Mouse (Mus musculus) gastrocnemius, postnatal 25 days (tissue): ENCODE data around the gene Zfp991. TPM values are rescaled to one million over a fixed set of nuclear protein-coding genes. Genes with fewer than 3 reads are reported as not detected.
"Not testable (repeated sequence)": the region's sequence is repeated elsewhere in the genome, so short reads cannot be mapped to it uniquely, and the experiment has no call there.

Source experiments
- DNase-seq: peaks from one replicate; pipeline ENCODE4 v3.0.0; 2022
- total RNA-seq, 2 experiments: library from RNA; stranded (reverse); gene quantifications; 1 replicate in 1 of 2; 2 replicates in 1 of 2; pipeline ENCODE4 v1.2.3; 2021

Gene Zfp991
- total RNA-seq, 2 experiments from 2014 or later: 1.5 to 2.7 TPM

DNA sequence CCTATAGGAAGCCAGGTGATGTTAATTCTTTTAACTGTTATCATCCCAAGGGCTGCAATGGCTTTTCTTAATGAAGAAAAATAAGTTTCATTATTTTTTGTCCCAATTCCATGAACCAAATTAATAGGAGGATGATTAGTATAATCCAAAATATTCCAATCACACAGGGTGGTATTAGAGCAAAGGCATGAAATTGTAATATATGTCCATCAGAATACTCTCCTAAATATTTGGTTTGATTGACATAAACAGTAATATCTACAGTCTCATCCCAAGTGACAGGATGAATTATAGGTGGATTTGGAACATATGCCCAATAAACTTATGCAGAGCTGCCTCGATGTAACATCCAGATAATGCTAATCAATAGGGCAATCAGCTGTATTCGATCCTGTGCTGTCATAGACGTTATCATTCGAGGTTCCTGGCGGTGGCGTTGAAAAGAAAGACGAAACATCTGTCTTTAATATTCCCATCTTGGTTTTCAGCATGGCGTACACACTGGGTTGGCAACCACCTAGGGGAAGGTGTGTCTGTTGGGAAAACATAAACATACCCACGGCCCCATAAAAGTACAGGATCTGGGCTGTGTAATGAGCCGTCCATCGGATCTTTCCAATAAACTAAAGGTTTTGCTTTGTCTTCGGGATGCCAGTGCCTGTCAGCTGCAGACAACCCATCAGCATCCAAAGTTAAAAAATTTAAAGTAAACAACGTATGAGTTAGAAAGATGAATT, 50.3 kb downstream of the Zfp991 start:
- DNase-seq: not testable (repeated sequence)

DNA sequence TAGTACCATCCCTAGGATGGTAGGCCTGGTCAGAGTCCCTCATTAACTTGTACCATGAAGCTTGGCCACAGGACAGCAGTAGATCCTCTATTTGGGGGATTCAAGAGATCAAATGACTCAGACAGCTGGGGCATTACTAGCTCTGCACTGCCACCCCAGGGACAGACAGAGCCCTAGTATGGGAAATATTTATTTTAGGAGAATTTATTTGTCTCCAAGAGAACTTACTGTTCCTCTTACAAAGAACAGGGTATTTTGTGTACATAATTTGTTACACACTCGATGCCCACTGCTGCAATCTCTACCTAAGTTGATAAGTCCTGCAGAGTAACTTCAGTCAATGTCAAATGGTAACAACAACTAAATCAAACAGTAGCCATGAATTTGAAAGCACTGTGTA, 55.0 kb downstream of the Zfp991 start:
- DNase-seq: not testable (repeated sequence)

DNA sequence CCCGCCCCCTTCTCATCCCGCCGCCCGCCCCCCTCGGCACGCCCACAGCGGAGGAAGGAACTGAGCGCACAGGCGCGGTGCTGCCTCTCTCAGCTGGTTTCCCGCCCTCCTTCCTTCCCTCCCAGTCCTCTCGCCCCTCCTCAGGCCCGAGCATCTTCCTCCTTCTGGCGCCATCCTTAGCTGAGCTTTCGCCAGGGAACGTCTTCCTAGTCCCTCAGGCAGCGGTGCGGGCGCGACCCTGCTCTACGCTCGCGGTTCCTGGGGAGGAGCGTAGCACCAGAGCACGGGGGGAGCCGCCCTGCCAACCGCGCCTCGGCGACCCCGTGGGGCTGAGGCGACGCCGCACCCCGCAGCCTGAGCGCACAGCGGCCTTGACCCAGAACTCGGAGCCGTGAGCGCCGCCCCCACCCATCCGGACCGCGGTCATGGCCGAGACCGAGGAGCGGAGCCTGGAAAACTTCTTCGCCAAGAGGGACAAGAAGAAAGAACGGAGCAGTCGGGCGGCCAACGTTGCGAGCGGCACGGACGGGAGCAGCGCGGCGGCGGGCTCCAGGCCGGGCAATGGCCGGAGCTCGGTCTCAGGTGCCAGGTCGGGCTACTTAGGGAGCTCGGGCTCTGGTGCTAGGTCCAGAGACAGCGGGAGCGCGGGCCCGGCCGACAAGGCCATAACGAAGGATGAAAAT, 55.6 kb downstream of the Zfp991 start:
- not testable (repeated sequence) for DNase-seq

DNA sequence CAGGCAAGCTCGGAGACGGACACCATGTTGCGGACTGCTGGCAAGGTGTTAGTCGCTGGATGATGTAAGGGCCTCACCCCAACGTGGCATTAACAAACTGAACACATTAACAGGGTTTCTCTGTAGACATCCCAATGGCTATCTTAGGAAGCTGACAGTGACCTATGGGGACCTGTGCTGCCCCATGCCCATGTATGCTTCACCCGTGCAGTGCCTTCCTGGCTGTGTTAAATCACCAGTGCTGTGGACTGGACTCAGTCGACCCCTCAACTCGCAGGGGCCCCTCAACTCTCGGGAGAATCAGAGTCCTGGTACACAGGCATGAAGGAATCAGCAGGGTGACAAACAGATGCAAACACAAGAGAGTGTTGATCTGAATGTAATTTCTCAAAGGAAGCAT, 63.3 kb downstream of the Zfp991 start:
- peak; percentile 6 for DNase-seq

DNA sequence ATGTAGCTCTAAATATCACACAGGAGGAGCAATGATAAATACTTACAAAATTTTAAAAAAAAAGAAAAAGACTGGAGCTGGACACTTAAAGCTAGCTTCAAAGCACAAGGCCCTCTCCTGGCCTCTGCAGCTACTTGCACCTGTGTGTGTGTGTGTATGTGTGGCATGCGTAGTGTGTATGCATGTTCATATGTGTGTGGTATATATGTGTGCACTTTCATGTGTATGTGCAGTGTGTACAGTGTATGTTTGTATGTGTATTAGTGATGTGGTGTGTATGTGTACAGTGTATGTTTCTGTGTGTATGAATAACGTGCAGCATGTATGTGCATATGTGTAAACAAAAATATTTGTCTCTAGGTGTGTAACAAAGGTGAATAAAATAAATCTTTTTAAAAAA, 65.4 kb downstream of the Zfp991 start:
- not testable (repeated sequence) for DNase-seq

DNA sequence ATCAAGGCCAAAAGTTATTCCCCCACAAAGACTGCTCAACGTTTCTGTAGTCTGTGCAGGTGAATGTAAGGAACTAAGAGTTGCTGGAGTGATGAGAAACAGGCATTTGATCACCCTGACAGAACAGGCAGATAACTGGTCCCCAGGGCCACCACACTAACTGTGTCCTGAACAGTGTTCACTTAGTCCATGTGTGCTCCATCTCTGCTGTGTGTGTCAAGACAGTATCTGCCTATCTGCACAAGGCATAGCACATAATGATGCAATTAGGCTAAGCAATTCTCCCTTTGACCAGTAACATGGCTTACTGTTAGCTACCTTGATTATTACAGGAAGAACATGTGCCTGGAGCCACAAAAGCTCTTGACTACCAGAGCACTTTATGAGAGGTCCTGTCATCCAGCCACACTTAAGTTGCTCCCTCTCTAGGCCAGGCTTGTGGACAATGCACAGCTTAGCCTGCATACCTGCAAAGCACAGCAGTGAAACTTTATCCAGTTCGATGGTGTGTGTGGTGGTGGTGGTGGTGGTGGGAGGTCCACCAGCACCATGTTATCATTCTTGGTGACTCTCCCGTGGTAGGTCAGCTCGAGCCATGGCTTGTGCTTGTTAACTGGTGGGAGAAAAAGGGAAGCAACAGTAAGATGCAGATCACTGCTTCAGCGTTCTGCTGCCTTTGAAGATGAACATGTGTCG, 67.4 kb downstream of the Zfp991 start:
- DNase-seq: not testable (repeated sequence)

DNA sequence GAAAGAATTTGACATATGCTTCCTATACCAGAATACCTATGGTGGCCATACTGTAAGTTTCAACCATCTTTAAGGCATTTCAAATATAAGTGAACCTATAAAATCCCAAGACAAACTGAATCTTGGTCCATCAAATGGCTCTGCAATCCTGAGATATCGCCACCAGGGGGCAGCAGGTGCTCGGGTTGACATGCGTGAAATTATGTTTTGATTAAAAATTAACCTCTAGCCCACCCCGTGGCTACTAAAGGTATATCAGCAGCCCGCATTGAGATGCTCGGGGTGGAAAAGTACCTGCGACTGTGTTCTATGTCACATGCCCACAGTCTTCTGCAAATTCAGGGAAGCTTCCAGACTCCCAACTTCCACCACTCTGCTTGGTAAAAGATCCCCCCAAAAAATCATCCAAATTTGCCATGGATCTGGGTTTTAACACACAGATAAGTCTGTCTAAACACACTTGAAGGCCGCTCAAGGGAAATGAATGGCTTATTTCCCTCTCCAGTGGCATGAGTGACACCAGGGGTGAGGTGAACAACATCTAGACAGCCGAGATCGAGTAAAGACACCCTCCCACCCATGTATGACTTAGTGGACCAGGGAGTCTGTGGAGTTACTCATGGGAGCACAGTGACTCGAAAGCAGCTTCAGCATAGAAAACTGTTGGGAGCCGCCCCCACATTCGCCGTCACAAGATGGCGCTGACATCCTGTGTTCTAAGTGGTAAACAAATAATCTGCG, 70.3 kb downstream of the Zfp991 start:
- not testable (repeated sequence) for DNase-seq

DNA sequence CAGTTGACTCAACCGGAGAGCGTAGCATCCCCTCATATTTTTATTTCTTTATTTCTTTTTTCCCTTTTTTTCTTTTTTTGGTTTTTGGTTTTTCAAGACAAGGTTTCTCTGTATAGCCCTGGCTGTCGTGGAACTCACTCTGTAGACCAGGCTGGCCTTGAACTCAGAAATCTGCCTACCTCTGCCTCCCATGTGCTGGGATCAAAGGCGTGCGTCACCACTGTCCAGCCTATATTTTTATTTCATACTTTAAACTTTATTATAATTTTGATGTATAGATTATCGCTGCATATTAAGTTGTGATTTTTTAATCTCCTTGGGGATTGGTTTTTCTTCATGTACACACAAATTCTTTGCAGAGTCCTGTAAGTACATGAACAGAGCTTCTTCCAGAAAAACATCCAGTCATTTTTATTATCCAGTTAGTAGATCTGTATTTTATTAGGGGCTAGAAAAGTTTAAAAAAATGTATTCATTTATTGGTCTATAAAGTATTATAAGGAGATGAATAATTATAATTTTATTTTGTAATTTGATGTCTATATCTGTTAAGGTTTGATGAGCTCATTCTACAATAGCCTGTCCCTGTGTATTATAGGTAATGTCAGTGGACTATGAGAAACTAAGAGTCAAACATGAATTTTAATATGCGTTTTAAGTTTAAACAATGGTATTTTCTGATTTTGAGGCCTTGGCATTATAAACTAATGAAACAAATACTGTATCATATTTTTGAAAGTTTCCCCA, 80.5 kb downstream of the Zfp991 start:
- DNase-seq: not testable (repeated sequence)

DNA sequence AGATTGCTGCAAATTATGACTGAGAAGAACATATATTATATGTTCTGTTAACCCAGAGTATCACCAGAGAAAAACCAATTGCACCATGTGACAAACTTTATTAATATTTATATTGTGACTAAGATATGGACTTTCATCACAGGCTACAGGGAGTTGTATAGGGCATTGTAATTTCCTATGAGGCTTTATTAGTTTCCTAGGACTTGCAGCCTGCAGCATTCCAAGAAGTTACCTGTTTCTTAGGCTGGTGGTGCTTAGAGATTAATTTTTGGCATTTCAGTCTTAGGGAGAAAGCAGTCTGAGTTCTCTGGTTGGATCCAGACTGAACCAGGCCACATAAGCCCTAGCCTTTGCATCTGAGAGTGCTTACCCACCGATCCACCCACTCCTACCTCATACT, 82.4 kb downstream of the Zfp991 start:
- not testable (repeated sequence) for DNase-seq

DNA sequence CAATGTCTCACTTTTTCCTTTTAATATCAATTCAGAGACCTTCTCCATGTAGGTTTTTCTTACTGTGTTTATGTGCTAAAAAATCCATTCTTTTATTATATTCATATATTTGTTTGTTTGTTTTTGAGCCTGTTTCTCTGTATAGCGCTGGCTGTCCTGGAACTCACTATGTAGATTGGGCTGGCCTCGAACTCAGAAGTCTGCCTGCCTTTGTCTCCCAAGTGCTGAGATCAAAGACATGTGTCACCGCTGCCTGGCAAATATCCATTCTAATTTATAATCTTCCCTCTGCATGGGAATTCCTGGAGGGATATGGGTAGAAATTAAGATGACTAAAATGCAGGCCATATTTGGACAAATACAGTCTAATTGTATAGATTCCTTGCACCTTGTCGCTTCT, 85.8 kb downstream of the Zfp991 start:
- DNase-seq: not testable (repeated sequence)

DNA sequence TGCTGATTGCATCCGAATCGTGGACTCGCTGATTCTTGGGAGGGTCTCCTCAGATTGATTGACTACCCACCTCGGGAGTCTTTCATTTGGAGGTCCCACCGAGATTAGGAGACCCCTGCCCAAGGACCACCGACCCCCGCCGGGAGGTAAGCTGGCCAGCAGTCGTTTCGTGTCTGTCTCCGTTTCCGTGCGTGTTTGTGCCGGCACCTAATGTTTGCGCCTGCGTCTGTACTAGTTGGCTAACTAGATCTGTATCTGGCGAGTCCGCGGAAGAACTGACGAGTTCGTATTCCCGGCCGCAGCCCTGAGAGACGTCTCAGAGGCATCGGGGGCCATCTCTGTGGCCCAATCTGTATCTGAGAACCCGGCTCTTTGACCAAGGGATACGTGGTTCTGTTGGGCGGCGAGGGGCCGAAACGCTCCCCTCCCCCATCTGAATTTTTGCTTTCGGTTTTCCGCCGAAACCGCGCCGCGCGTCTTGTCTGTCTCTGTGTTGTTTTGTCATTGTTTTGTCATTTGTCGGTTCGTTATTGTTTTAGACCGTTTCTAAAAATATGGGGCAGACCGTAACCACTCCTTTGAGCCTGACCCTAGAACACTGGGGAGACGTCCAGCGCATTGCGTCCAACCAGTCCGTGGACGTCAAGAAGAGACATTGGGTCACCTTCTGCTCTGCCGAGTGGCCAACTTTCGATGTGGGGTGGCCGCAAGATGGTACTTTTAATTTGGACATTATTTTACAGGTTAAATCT, 87.7 kb downstream of the Zfp991 start:
- not testable (repeated sequence) for DNase-seq

DNA sequence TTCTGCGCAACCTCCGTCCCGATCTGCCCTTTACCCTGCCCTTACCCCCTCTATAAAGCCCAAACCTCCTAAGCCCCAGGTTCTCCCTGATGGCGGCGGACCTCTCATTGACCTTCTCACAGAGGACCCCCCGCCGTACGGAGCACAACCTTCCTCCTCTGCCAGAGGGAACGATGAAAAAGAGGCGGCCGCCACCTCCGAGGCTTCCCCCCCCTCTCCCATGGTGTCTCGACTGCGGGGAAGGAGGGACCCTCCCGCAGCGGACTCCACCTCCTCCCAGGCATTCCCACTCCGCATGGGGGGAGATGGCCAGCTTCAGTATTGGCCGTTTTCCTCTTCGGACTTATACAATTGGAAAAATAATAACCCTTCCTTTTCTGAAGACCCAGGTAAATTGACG, 88.4 kb downstream of the Zfp991 start:
- DNase-seq: not testable (repeated sequence)

DNA sequence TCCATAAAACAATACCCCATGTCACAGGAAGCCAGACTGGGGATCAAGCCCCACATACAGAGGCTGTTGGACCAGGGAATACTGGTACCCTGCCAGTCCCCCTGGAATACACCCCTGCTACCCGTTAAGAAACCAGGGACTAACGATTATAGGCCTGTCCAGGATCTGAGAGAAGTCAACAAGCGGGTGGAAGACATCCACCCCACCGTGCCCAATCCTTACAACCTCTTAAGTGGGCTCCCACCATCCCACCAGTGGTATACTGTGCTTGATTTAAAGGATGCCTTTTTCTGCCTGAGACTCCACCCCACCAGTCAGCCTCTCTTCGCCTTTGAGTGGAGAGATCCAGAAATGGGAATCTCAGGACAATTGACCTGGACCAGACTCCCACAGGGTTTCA, 90.2 kb downstream of the Zfp991 start:
- DNase-seq: not testable (repeated sequence)

DNA sequence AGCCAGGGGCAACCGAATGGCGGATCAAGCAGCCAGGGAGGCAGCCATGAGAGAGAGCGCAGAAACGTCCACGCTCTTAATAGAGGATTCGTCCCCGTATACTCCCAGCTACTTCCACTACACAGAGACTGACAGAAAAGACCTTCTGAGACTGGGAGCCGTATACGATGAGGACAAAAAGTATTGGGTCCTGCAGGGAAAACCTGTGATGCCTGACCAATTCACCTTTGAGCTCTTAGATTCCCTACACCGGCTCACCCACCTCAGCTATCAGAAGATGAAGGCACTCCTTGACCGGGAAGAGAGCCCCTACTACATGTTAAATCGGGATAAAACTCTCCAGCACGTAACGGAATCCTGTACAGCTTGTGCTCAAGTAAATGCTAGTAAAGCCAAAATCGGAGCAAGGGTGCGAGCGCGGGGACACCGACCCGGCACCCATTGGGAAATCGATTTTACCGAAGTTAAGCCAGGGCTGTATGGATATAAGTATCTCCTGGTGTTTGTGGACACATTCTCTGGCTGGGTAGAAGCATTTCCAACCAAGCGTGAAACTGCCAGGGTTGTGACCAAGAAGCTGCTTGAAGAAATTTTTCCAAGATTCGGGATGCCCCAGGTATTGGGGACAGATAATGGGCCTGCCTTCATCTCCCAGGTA, 92.1 kb downstream of the Zfp991 start:
- not testable (repeated sequence) for DNase-seq

DNA sequence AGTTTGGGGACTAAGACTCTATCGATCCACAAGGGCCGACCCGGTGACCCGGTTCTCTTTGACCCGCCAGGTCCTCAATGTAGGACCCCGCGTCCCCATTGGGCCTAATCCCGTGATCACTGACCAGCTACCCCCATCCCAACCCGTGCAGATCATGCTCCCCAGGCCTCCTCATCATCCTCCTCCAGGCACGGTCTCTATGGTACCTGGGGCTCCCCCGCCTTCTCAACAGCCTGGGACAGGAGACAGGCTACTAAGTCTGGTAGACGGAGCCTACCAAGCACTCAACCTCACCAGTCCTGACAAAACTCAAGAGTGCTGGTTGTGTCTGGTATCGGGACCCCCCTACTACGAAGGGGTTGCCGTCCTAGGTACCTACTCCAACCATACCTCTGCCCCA, 93.8 kb downstream of the Zfp991 start:
- not testable (repeated sequence) for DNase-seq

DNA sequence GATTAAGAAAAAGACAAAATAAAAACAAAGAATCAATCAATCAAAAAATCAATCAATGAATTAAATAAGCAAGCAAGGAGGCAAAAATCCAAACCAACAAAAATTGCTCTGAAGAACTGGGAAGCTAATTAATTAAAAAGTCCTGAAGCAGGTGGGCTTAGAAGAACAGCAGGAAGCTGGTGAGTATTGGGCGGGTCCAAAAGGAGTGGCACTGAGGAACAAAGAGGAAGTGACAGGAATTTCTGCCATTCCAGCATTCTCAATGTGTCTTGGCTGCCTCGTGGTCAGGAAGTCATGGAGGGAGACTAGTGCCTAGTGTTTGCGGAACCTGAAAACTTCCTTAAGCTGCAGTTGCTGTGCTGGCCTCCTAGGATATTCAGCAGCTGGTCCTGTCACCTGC, 98.2 kb downstream of the Zfp991 start:
- not testable (repeated sequence) for DNase-seq
